Mouse (Mus musculus): Measurements from ENCODE around the gene Adgrg1. TPM values are rescaled to one million over a fixed set of nuclear protein-coding genes. Genes with fewer than 3 reads are reported as not detected.

The Adgrg1 gene
- total and polyA plus RNA-seq, 3 experiments: 52.1 to 107 (median 67.8) TPM

GRCm38 (mm10) chr8:95041883-95042784, 67.6 kb downstream of the Adgrg1 start:
- TF ChIP-seq POLR2A (IDR thresholded peaks at IDR 0.05; ENCODE audit: insufficient read depth, low read depth, low read length): no peak
- TF ChIP-seq EP300 (IDR thresholded peaks at IDR 0.05; ENCODE audit: insufficient read depth, low read depth, low read length): no peak
- no peak for TF ChIP-seq CTCF (IDR thresholded peaks at IDR 0.05)
- H3K79me2 ChIP-seq (replicated peaks; ENCODE audit: control insufficient read depth, insufficient read depth, low read length): no peaks in the 10 kb centered on the region
- H3K4me3 ChIP-seq: no peak overlapping the region
- H3K9ac ChIP-seq (ENCODE audit: low read depth, low read length): no peak overlapping the region
- DNase-seq: no peak
- no peak overlapping the region for H3K27ac ChIP-seq
- H3K4me1 ChIP-seq (ENCODE audit: control insufficient read depth, insufficient read depth, low read length): peaks cover 3% of the 10 kb centered on the region; the same call in 1 of the 2 replicates
- intact Hi-C loops (cut with DNase I): no loop called here
- H3K27me3 ChIP-seq (ENCODE audit: control insufficient read depth, insufficient read depth, low read length): no peaks in the 10 kb centered on the region
- H3K36me3 ChIP-seq (ENCODE audit: control insufficient read depth, insufficient read depth, low read length): no peaks in the 10 kb centered on the region; the same call in 1 of the 2 replicates
- 75% methylated on average over 6 of the region's 6 CpGs for WGBS

DNA sequence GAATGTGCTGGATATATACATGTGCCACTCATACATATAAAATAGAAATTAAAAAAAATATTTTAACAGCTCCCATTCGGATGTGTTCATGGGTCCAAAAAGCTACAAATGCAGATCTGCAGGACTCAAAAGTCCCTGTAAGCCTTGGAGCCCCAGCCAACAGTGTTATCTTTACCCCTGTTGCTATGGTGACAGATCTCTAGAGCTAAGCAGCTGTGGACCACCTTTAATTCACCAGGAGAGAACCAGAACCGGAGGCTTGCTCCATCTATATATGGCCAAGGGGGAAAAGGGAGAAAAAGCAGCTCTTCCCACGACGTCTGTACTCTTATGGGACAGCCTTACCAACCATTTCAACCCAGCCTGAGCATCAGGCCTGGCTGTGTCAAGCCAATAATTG, 70.3 kb downstream of the Adgrg1 start:
- WGBS: 75% methylated on average over 4 of the region's 4 CpGs

GRCm38 (mm10) chr8:95046982-95047381, 72.4 kb downstream of the Adgrg1 start:
- Histone ChIP-seq H3K27ac (no peak overlapping the region), H3K4me3 (no peak overlapping the region), H3K27me3 (ENCODE audit: control insufficient read depth, insufficient read depth, low read length) (no peaks in the 10 kb centered on the region), H3K79me2 (replicated peaks; ENCODE audit: control insufficient read depth, insufficient read depth, low read length) (no peaks in the 10 kb centered on the region), H3K36me3 (ENCODE audit: control insufficient read depth, insufficient read depth, low read length) (no peaks in the 10 kb centered on the region; the same call in 1 of the 2 replicates), H3K4me1 (ENCODE audit: control insufficient read depth, insufficient read depth, low read length) (peaks cover 5% of the 10 kb centered on the region; the same call in 1 of the 2 replicates), H3K9ac (ENCODE audit: low read depth, low read length) (no peak overlapping the region)
- 24% methylated on average over 3 of the region's 3 CpGs for WGBS
- TF ChIP-seq CTCF (IDR thresholded peaks at IDR 0.05) (no peak), POLR2A (IDR thresholded peaks at IDR 0.05; ENCODE audit: insufficient read depth, low read depth, low read length) (no peak), EP300 (IDR thresholded peaks at IDR 0.05; ENCODE audit: insufficient read depth, low read depth, low read length) (no peak)
- intact Hi-C loops (cut with DNase I): no loop called here
- DNase-seq: no peak

More for the DNA sequence above, 70.3 kb downstream of the Adgrg1 start:
- no peak for DNase-seq
- no peak overlapping the region for H3K9ac ChIP-seq (ENCODE audit: low read depth, low read length)
- no peaks in the 10 kb centered on the region; the same call in 1 of the 2 replicates for H3K36me3 ChIP-seq (ENCODE audit: control insufficient read depth, insufficient read depth, low read length)
- no peak overlapping the region for H3K4me3 ChIP-seq
- peaks cover 5% of the 10 kb centered on the region; the same call in 1 of the 2 replicates for H3K4me1 ChIP-seq (ENCODE audit: control insufficient read depth, insufficient read depth, low read length)
- H3K27me3 ChIP-seq (ENCODE audit: control insufficient read depth, insufficient read depth, low read length): no peaks in the 10 kb centered on the region
- no peak for TF ChIP-seq EP300 (IDR thresholded peaks at IDR 0.05; ENCODE audit: insufficient read depth, low read depth, low read length)
- no peak for TF ChIP-seq CTCF (IDR thresholded peaks at IDR 0.05)
- no peak for TF ChIP-seq POLR2A (IDR thresholded peaks at IDR 0.05; ENCODE audit: insufficient read depth, low read depth, low read length)
- no peaks in the 10 kb centered on the region for H3K79me2 ChIP-seq (replicated peaks; ENCODE audit: control insufficient read depth, insufficient read depth, low read length)
- no peak overlapping the region for H3K27ac ChIP-seq
- intact Hi-C loops (cut with DNase I): no loop called here

GRCm38 (mm10) chr8:95047884-95048680, 73.5 kb downstream of the Adgrg1 start:
- no peak for TF ChIP-seq CTCF (IDR thresholded peaks at IDR 0.05)
- intact Hi-C loops (cut with DNase I): no loop called here
- 68% methylated on average over 6 of the region's 6 CpGs for WGBS

DNA sequence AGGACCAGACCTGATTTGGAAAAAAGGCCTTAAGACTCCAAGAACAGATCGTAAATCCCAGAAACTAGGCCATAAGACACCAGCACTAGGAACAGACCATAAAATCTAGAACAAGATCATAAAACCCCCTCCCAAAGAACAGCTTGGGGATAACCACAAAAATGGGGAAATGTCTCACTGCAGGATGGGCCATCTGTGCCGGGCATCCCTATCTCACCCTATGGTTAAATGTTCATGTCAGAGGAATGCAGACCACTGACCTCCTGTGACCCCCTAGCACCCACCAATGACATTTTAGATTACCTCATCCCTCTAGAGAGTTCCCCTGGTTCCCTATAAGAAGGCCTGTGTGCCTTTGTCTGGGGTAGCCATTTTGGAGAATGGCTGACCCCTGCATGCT, 75.1 kb downstream of the Adgrg1 start:
- Histone ChIP-seq H3K36me3 (ENCODE audit: control insufficient read depth, insufficient read depth, low read length) (no peaks in the 10 kb centered on the region; the same call in 1 of the 2 replicates), H3K79me2 (replicated peaks; ENCODE audit: control insufficient read depth, insufficient read depth, low read length) (no peaks in the 10 kb centered on the region), H3K27ac (no peak overlapping the region), H3K9ac (ENCODE audit: low read depth, low read length) (no peak overlapping the region), H3K4me3 (no peak overlapping the region), H3K27me3 (ENCODE audit: control insufficient read depth, insufficient read depth, low read length) (no peaks in the 10 kb centered on the region), H3K4me1 (ENCODE audit: control insufficient read depth, insufficient read depth, low read length) (peaks cover 5% of the 10 kb centered on the region; the same call in 1 of the 2 replicates)
- intact Hi-C loops (cut with DNase I): no loop called here
- 70% methylated on average over 2 of the region's 2 CpGs for whole genome bisulfite sequencing
- no peak for DNase-seq
- TF ChIP-seq CTCF (IDR thresholded peaks at IDR 0.05) (no peak), EP300 (IDR thresholded peaks at IDR 0.05; ENCODE audit: insufficient read depth, low read depth, low read length) (no peak), POLR2A (IDR thresholded peaks at IDR 0.05; ENCODE audit: insufficient read depth, low read depth, low read length) (no peak)

More at GRCm38 (mm10) chr8:95047884-95048680, 73.5 kb downstream of the Adgrg1 start:
- peaks cover 5% of the 10 kb centered on the region; the same call in 1 of the 2 replicates for H3K4me1 ChIP-seq (ENCODE audit: control insufficient read depth, insufficient read depth, low read length)
- H3K4me3 ChIP-seq: no peak overlapping the region
- no peak overlapping the region for H3K9ac ChIP-seq (ENCODE audit: low read depth, low read length)
- no peak for DNase-seq
- no peak overlapping the region for H3K27ac ChIP-seq
- H3K36me3 ChIP-seq (ENCODE audit: control insufficient read depth, insufficient read depth, low read length): no peaks in the 10 kb centered on the region; the same call in 1 of the 2 replicates
- no peaks in the 10 kb centered on the region for H3K27me3 ChIP-seq (ENCODE audit: control insufficient read depth, insufficient read depth, low read length)
- no peaks in the 10 kb centered on the region for H3K79me2 ChIP-seq (replicated peaks; ENCODE audit: control insufficient read depth, insufficient read depth, low read length)
